Mouse (Mus musculus): ENCODE data around the gene Rab3d.
A peak's percentile ranks its signal among the peaks of the same experiment; 100 is the strongest.
"Not testable (repeated sequence)": the region's sequence is repeated elsewhere in the genome, so short reads cannot be mapped to it uniquely, and the experiment has no call there.

Rab3d gene

GRCm38 (mm10) chr9:21908216-21908615 lies 9.8 kb downstream of the Rab3d start:
- no peak for DNase-seq (ENCODE audit: low spot score in 2 of 2)

- DNase-seq (ENCODE audit: low spot score in 2 of 2), result no peak
Measured at GRCm38 (mm10) chr9:21904031-21904430, 14.0 kb downstream of the Rab3d start.

GRCm38 (mm10) chr9:21901223-21901820 lies 16.7 kb downstream of the Rab3d start:
- DNase-seq (ENCODE audit: low spot score in 2 of 2), result peak; percentile 47 to 64

- DNase-seq (ENCODE audit: low spot score in 2 of 2), result no peak
Measured at GRCm38 (mm10) chr9:21889229-21889628, 28.8 kb downstream of the Rab3d start.

GRCm38 (mm10) chr9:21876601-21877000 lies 41.4 kb downstream of the Rab3d start:
- no peak for DNase-seq (ENCODE audit: low spot score in 2 of 2)

- no peak for DNase-seq (ENCODE audit: low spot score in 2 of 2)
Measured at GRCm38 (mm10) chr9:21872204-21872603, 45.8 kb downstream of the Rab3d start.

- DNase-seq (ENCODE audit: low spot score in 2 of 2), result no peak
Measured at GRCm38 (mm10) chr9:21870879-21871524, 47.0 kb downstream of the Rab3d start.

GRCm38 (mm10) chr9:21869290-21869689 lies 48.7 kb downstream of the Rab3d start:
- DNase-seq (ENCODE audit: low spot score in 2 of 2), result not testable (repeated sequence)

GRCm38 (mm10) chr9:21867726-21868125 lies 50.3 kb downstream of the Rab3d start:
- DNase-seq (ENCODE audit: low spot score in 2 of 2), result no peak

GRCm38 (mm10) chr9:21866641-21867040 lies 51.4 kb downstream of the Rab3d start:
- no peak for DNase-seq (ENCODE audit: low spot score in 2 of 2)

- no peak for DNase-seq (ENCODE audit: low spot score in 2 of 2)
Measured at GRCm38 (mm10) chr9:21865673-21866398, 52.2 kb downstream of the Rab3d start.

GRCm38 (mm10) chr9:21862181-21862580 lies 55.8 kb downstream of the Rab3d start:
- DNase-seq (ENCODE audit: low spot score in 2 of 2), result no peak

GRCm38 (mm10) chr9:21860349-21860748 lies 57.6 kb downstream of the Rab3d start:
- DNase-seq (ENCODE audit: low spot score in 2 of 2), result not testable (repeated sequence)

- DNase-seq (ENCODE audit: low spot score in 2 of 2), result no peak
Measured at GRCm38 (mm10) chr9:21859606-21860005, 58.4 kb downstream of the Rab3d start.

GRCm38 (mm10) chr9:21858084-21858483 lies 59.9 kb downstream of the Rab3d start:
- DNase-seq (ENCODE audit: low spot score in 2 of 2), result no peak

GRCm38 (mm10) chr9:21857501-21857900 lies 60.5 kb downstream of the Rab3d start:
- DNase-seq (ENCODE audit: low spot score in 2 of 2), result no peak
